Mouse (Mus musculus) embryonic fibroblast, embryonic 13.5 days (primary cell): Measurements from ENCODE around the gene Spata45.
A peak's percentile ranks its signal among the peaks of the same experiment; 100 is the strongest.

Experiments
- CTCF ChIP-seq: IDR thresholded peaks from 2 replicates; pipeline ENCODE4 v1.5.1; 2011; ENCODE audit warnings: mild to moderate bottlenecking, control low read depth, low read length, moderate library complexity, borderline replicate concordance; ENCODE audit not compliant: insufficient read depth
- POLR2A ChIP-seq: IDR thresholded peaks from 2 replicates; pipeline ENCODE4 v1.6.1; 2011; ENCODE audit warnings: low read depth, mild to moderate bottlenecking, control low read depth, low read length, moderate library complexity

DNA sequence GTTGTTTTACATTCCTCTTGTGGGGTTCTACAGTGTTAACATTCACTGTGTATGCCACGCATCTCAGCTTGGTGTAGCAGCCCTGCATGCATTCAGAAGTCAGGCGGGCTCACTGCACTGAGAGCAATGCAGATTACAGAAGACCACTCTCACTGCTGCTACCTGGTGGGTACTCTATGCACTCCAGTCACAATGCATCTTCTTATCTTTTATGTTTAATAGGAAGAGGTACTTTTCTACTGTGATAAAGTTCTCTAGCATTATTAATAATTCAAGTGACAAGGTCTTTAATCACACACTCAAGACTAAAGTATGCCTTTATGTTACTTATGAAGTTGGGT is 19.1 kb downstream of the Spata45 start:
- TF ChIP-seq CTCF (0 out of 2 replicates have a peak, but pooled peaks have one; percentile 3), POLR2A (no peak)
